Mouse (Mus musculus): ENCODE measurements around the gene Pih1d1. TPM values are rescaled to one million over a fixed set of nuclear protein-coding genes. Genes with fewer than 3 reads are reported as not detected.

Gene Pih1d1
- polyA plus RNA-seq, 1 experiment, result 48.7 TPM

DNA sequence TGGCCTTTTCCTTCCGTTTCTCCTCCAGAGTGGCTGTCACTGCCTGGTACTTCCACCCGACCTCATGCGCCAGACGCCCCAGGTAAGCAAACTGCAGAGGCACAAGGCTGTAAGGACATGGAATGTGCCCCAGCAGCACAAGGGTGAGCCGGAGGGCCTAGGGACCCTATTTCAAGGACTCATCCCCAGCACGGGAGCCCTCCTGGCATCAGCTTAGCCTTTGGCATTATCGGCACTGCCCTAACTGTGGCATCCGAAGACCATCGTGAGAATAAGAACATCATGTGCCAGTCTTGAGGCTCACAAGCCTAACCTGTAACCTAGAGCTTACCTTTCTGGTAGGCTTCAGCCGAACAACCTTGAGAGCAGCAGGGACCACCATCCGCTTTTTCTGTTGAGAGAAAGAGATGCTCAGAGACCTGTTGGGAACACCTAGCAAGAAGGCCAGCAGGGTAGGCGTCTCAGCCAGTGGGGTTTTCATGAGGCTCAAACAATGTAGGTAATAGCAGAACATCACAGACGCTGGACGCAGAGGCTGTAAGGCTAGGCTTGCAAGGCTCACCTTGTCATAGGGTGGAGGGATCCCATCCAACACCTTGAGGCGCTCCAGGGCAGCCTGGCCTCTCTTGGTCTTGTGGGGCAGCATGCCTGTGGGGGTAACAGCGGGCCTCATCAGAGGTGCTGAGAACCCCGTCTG, 27.8 kb upstream of the Pih1d1 start:
- 89% methylated on average over 17 of the region's 17 CpGs for WGBS
- no peak overlapping the region for H3K4me3 ChIP-seq (ENCODE audit: extremely low read depth, insufficient read depth, insufficient read length)
- 0 out of 2 replicates have a peak overlapping the region, but pooled peaks have one; percentile 14 for H3K27ac ChIP-seq (ENCODE audit: insufficient read depth, low read length)

DNA sequence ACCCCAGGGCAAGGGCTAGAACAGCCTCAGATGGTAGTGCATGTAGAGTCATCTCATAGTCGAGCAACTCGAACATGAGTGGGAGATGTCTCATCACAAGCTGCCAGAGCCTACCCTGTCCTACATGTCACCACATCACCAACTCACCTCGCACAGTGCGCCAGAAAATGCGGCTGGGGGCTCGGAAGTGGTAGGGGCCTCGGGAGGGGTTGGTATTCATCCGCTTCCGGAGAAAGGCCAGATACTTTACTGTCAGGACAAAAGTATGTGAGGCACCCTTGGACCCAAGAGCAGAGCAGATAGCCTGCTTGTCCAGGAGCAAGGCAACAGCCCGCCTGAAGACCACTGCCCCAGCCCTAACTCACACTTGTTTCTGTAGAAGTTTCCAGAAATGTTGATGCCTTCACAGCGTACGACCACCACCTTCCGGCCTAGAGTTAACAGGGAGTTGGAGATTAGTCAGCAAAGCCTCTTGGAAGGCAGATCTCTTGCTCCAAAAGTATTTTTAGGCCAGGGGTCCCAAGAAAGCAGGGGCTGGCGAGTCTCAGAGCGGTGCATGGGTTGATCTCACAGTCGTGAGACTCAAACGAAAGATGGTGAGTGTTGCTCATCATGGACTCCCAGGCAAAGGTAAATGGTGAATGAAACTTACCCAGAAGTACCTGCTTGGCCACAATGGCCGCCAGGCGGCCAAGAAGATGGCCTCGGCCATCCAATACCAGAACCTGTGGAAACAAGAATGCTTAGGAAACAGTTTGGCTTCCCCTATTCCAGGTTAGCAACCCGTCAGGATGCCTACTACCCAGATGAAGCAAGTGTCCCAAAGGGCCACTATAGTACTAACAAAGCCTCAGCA, 27.0 kb upstream of the Pih1d1 start:
- no peaks in the 10 kb centered on the region for H3K27me3 ChIP-seq (ENCODE audit: control insufficient read depth, insufficient read depth, low read length)
- no peak for DNase-seq (ENCODE audit: low read depth in 1 of 2, low spot score in 2 of 2)
- peak overlapping the region; percentile 91 for H3K4me3 ChIP-seq (ENCODE audit: extremely low read depth, insufficient read depth, insufficient read length)
- peaks cover 3% of the 10 kb centered on the region; the same call in 1 of the 2 replicates for H3K4me1 ChIP-seq (ENCODE audit: control insufficient read depth, insufficient read depth, insufficient read length)
- peaks cover 35% of the 10 kb centered on the region for H3K36me3 ChIP-seq (ENCODE audit: control insufficient read depth, insufficient read depth, low read length)
- H3K27ac ChIP-seq (ENCODE audit: insufficient read depth, low read length), result 0 out of 2 replicates have a peak overlapping the region, but pooled peaks have one; percentile 14
- WGBS, result 45% methylated on average over 21 of the region's 21 CpGs
- TF ChIP-seq CTCF (IDR thresholded peaks at IDR 0.05; ENCODE audit: extremely low read depth, insufficient read depth, insufficient read length, insufficient replicate concordance), result no peak
- TF ChIP-seq POLR2A (IDR thresholded peaks at IDR 0.05; ENCODE audit: low read depth, low read length), result no peak

More for the DNA sequence above, 27.8 kb upstream of the Pih1d1 start:
- Histone ChIP-seq H3K36me3 (ENCODE audit: control insufficient read depth, insufficient read depth, low read length) (peaks cover 35% of the 10 kb centered on the region), H3K27me3 (ENCODE audit: control insufficient read depth, insufficient read depth, low read length) (no peaks in the 10 kb centered on the region), H3K4me1 (ENCODE audit: control insufficient read depth, insufficient read depth, insufficient read length) (peaks cover 3% of the 10 kb centered on the region; the same call in 1 of the 2 replicates)
- DNase-seq (ENCODE audit: low read depth in 1 of 2, low spot score in 2 of 2), result no peak
- no peak for TF ChIP-seq CTCF (IDR thresholded peaks at IDR 0.05; ENCODE audit: extremely low read depth, insufficient read depth, insufficient read length, insufficient replicate concordance)
- TF ChIP-seq POLR2A (IDR thresholded peaks at IDR 0.05; ENCODE audit: low read depth, low read length), result no peak

DNA sequence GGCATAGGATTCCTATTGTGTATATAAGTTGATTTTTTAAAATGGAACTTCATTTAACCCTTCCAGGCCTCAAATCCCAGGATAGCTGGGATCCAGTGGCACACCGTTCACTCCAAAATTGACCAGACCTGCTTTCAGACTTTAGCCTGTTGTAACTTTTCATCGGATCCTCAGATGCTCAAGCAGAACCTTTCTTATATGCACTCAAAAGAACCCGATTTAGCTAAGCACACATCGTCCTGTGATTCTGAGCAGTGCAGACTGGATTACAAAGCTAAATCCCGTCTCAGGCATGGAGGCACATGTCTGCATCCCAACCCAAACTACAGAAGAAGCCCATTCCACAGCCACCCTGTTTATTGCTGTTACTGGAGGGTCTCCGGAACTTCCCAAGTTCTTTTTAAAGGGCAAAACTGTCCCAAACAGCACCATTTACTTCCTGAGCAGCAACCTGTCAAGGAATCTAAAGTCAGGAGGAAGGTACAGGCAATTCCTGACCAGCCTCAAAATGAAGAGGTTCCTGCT, 26.3 kb upstream of the Pih1d1 start:
- Histone ChIP-seq H3K4me3 (ENCODE audit: extremely low read depth, insufficient read depth, insufficient read length) (peak overlapping the region; percentile 91), H3K36me3 (ENCODE audit: control insufficient read depth, insufficient read depth, low read length) (peaks cover 32% of the 10 kb centered on the region), H3K27me3 (ENCODE audit: control insufficient read depth, insufficient read depth, low read length) (no peaks in the 10 kb centered on the region), H3K27ac (ENCODE audit: insufficient read depth, low read length) (peak overlapping the region; percentile 88), H3K4me1 (ENCODE audit: control insufficient read depth, insufficient read depth, insufficient read length) (peaks cover 3% of the 10 kb centered on the region; the same call in 1 of the 2 replicates)
- TF ChIP-seq CTCF (IDR thresholded peaks at IDR 0.05; ENCODE audit: extremely low read depth, insufficient read depth, insufficient read length, insufficient replicate concordance), result no peak
- TF ChIP-seq POLR2A (IDR thresholded peaks at IDR 0.05; ENCODE audit: low read depth, low read length), result no peak
- no peak for DNase-seq (ENCODE audit: low read depth in 1 of 2, low spot score in 2 of 2)
- 3% methylated on average over 6 of the region's 6 CpGs for WGBS

DNA sequence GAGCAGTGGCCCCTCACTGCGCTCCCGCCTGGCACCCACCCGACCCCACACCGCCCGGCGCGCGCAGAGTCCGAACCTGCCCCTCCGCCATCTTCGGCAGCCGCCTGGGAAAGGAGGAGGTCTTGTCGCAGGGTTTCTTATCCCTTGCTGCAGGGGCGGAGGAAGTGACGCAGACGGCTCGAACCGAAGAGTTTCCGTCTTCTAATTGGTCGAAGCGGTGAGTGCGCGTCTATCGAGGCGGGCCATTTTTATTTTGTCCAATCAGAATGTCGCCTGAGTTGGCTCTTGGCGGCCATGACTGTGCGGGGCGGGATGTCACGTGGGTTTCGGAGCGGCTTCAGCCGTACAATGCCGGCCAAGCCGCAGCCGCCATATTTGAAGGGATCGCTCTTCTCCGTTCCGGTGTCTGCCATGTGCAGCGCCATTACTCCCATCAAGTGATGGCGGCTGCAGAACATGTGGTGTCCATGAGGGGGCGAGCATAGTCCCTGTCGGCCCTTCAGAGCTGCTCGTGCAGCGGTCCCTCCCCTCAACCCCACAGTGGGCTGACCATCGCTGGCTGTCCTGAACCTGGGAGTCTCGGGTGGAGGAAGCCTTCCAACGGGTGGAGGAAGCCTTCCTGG, 25.4 kb upstream of the Pih1d1 start, which contains the start of gene Rpl13a:
Rpl13a (minus strand) TSS at position 138 of the 623 bp plus-strand sequence.
- Histone ChIP-seq H3K4me1 (ENCODE audit: control insufficient read depth, insufficient read depth, insufficient read length) (peaks cover 3% of the 10 kb centered on the region; the same call in 1 of the 2 replicates), H3K36me3 (ENCODE audit: control insufficient read depth, insufficient read depth, low read length) (peaks cover 29% of the 10 kb centered on the region), H3K27me3 (ENCODE audit: control insufficient read depth, insufficient read depth, low read length) (no peaks in the 10 kb centered on the region), H3K4me3 (ENCODE audit: extremely low read depth, insufficient read depth, insufficient read length) (peak within 1 kb of the TSS; percentile 91), H3K27ac (ENCODE audit: insufficient read depth, low read length) (peak within 1 kb of the TSS; percentile 88)
- DNase-seq (ENCODE audit: low read depth in 1 of 2, low spot score in 2 of 2), result peak; percentile 97 to 99
- WGBS, result under 1% methylated on average over 47 of the region's 48 CpGs
- peak; percentile 97 for TF ChIP-seq POLR2A (IDR thresholded peaks at IDR 0.05; ENCODE audit: low read depth, low read length)
- TF ChIP-seq CTCF (IDR thresholded peaks at IDR 0.05; ENCODE audit: extremely low read depth, insufficient read depth, insufficient read length, insufficient replicate concordance), result peak; percentile 79; the same call in 1 of the 2 replicates

DNA sequence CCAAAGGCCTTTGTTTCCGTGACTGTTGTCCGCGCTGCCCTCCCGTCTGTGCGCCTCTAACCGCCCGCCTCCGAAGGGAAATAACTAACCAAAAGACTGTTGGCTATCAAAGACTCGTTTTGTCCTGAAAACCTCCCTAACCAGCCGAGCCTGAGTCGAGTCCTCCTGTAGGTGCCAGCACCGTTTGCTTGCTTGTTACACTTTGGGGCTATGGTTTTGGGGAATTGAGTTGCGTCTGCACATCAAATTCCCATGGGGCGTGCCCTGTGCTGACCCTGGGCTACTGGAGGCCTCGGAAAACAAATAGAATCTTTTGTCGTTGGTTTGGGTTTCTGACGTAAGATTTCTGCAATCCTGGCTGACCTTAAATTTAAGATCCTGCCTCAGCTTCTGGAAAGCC, 24.8 kb upstream of the Pih1d1 start:
- 3% methylated on average over 17 of the region's 17 CpGs for WGBS
- Histone ChIP-seq H3K4me1 (ENCODE audit: control insufficient read depth, insufficient read depth, insufficient read length) (peaks cover 3% of the 10 kb centered on the region; the same call in 1 of the 2 replicates), H3K27ac (ENCODE audit: insufficient read depth, low read length) (peak overlapping the region; percentile 85), H3K36me3 (ENCODE audit: control insufficient read depth, insufficient read depth, low read length) (peaks cover 29% of the 10 kb centered on the region), H3K4me3 (ENCODE audit: extremely low read depth, insufficient read depth, insufficient read length) (peak overlapping the region; percentile 60), H3K27me3 (ENCODE audit: control insufficient read depth, insufficient read depth, low read length) (no peaks in the 10 kb centered on the region)
- no peak for DNase-seq (ENCODE audit: low read depth in 1 of 2, low spot score in 2 of 2)
- TF ChIP-seq CTCF (IDR thresholded peaks at IDR 0.05; ENCODE audit: extremely low read depth, insufficient read depth, insufficient read length, insufficient replicate concordance), result no peak
- TF ChIP-seq POLR2A (IDR thresholded peaks at IDR 0.05; ENCODE audit: low read depth, low read length), result no peak; the same call in 1 of the 2 replicates
